In genomic region chr11:69098762-69099091, GRCm38 (mm10) we compare ENCODE assay signal across 8 mouse cellular contexts. TPM values are rescaled to one million over a fixed set of nuclear protein-coding genes. Genes with fewer than 3 reads are reported as not detected.
DNase-seq lines count a peak whose midpoint lies in the region; ATAC-seq lines count a peak whose summit lies in the region.

No protein-coding gene starts in this region.

- DNase-seq in MN1 (ENCODE audit: low spot score) = peak; percentile 97
- DNase-seq in cerebellum, postnatal 10 days = peak; percentile 99
- DNase-seq in frontal cortex, postnatal 10 days (ENCODE audit: low spot score in 2 of 2) = peak; percentile 93 to 95
- peak; percentile 96 to 98 for DNase-seq in layer of hippocampus, postnatal 36 days
- peak; percentile 99 for DNase-seq in lung, postnatal 25 days (ENCODE audit: low spot score)
- peak; percentile 95 for DNase-seq in retina, adult 2 months (ENCODE audit: low read depth, low spot score)
- DNase-seq in thymus, postnatal 25 days = peak; percentile 90

- H3K36me3 ChIP-seq in hindbrain, embryonic 12.5 days = peaks cover 32% of the 10 kb centered on the region

- peak overlapping the region; percentile 82 for H3K27ac ChIP-seq in hindbrain, embryonic 12.5 days

- H3K4me1 ChIP-seq in hindbrain, embryonic 12.5 days = peaks cover 58% of the 10 kb centered on the region

- under 1% methylated on average over 19 of the region's 19 CpGs for WGBS in hindbrain, embryonic 12.5 days

- H3K9me3 ChIP-seq in hindbrain, embryonic 12.5 days (replicated peaks) = no peaks in the 10 kb centered on the region

- no peaks in the 10 kb centered on the region for H3K27me3 ChIP-seq in hindbrain, embryonic 12.5 days

- peak overlapping the region; percentile 51 for H3K4me3 ChIP-seq in hindbrain, embryonic 12.5 days

- peak overlapping the region; percentile 76 for H3K9ac ChIP-seq in hindbrain, embryonic 12.5 days

- peak; percentile 20 for ATAC-seq in hindbrain, embryonic 12.5 days (ENCODE audit: low FRiP score)

- H3K4me2 ChIP-seq in hindbrain, embryonic 12.5 days (replicated peaks) = peak overlapping the region; percentile 93

RNA-seq across cellular contexts. Expression of gene Per1, which starts 3.7 kb away (rescaled TPM):
- 9.8 and 11.6 TPM in 2 replicates for polyA plus RNA-seq in hindbrain, embryonic 12.5 days (2016; fragmentation: Nextera tagmentation; extraction: Ambion mirVana)
- 10 to 100 TPM; 78.2 to 92.8 TPM for total RNA-seq in layer of hippocampus, postnatal 36 days (2021)

RNA-seq across cellular contexts. Expression of gene Vamp2, which starts 10.4 kb away (rescaled TPM):
- polyA plus RNA-seq in hindbrain, embryonic 12.5 days (2016; fragmentation: Nextera tagmentation; extraction: Ambion mirVana) = 140 and 159 TPM in 2 replicates
- 100 to 1,000 TPM; 962 to 984 TPM for total RNA-seq in layer of hippocampus, postnatal 36 days (2021)

RNA-seq across cellular contexts. Expression of gene Hes7, which starts 21.5 kb away (rescaled TPM):
- 0.25 and 0.49 TPM in 2 replicates for polyA plus RNA-seq in hindbrain, embryonic 12.5 days (2016; fragmentation: Nextera tagmentation; extraction: Ambion mirVana)
- total RNA-seq in layer of hippocampus, postnatal 36 days (2021) = 1 to 10 TPM in 1 of 2 experiments, under 1 TPM in 1; 0.68 to 1.1 TPM

RNA-seq across cellular contexts. Expression of gene 9130213A22Rik, which starts 23.7 kb away (rescaled TPM):
- polyA plus RNA-seq in hindbrain, embryonic 12.5 days (2016; fragmentation: Nextera tagmentation; extraction: Ambion mirVana) = 0.26 and 0.29 TPM in 2 replicates
- total RNA-seq in layer of hippocampus, postnatal 36 days (2021) = 1 to 10 TPM in 1 of 2 experiments, under 1 TPM in 1; 0.96 to 1.2 TPM

RNA-seq across cellular contexts. Expression of gene Aloxe3, which starts 27.0 kb away (rescaled TPM):
- 0.41 and 0.65 TPM in 2 replicates for polyA plus RNA-seq in hindbrain, embryonic 12.5 days (2016; fragmentation: Nextera tagmentation; extraction: Ambion mirVana)
- total RNA-seq in layer of hippocampus, postnatal 36 days (2021) = 1 to 10 TPM; 6.6 to 6.9 TPM

Comparison
In these comparisons a context has a peak if more than half of its experiments do, and no peak if none do; other contexts are left out.
1. Peak in every context shown above with its lines: DNase-seq, ATAC-seq, H3K4me3 ChIP-seq and H3K27ac ChIP-seq.